Mouse (Mus musculus): ENCODE data around the gene Tab1. TPM values are rescaled to one million over a fixed set of nuclear protein-coding genes. Genes with fewer than 3 reads are reported as not detected.

Gene Tab1
- total RNA-seq, 2 experiments from 2014 or later: 23.7 to 26.4 TPM

- H3K4me3 ChIP-seq: no peak overlapping the region
- DNase-seq (ENCODE audit: extremely low spot score in 1 of 2, low spot score in 2 of 2): no peak
- no peak overlapping the region for H3K27ac ChIP-seq
- no peak for TF ChIP-seq CTCF (IDR thresholded peaks at IDR 0.05)
- intact Hi-C loops (cut with DNase I): no loop called here
Observed at GRCm38 (mm10) chr15:80145397-80145796, 12.5 kb downstream of the Tab1 start.

- Histone ChIP-seq H3K4me3 (no peak overlapping the region), H3K27ac (no peak overlapping the region)
- no peak for TF ChIP-seq CTCF (IDR thresholded peaks at IDR 0.05)
- no peak for DNase-seq (ENCODE audit: extremely low spot score in 1 of 2, low spot score in 2 of 2)
- intact Hi-C loops (cut with DNase I): no loop called here
Observed at GRCm38 (mm10) chr15:80146153-80146552, 13.2 kb downstream of the Tab1 start.

GRCm38 (mm10) chr15:80147090-80147489 is 14.2 kb downstream of the Tab1 start:
- TF ChIP-seq CTCF (IDR thresholded peaks at IDR 0.05): no peak
- no peak overlapping the region for H3K4me3 ChIP-seq
- no peak for DNase-seq (ENCODE audit: extremely low spot score in 1 of 2, low spot score in 2 of 2)
- no peak overlapping the region for H3K27ac ChIP-seq
- intact Hi-C loops (cut with DNase I): no loop called here

DNA sequence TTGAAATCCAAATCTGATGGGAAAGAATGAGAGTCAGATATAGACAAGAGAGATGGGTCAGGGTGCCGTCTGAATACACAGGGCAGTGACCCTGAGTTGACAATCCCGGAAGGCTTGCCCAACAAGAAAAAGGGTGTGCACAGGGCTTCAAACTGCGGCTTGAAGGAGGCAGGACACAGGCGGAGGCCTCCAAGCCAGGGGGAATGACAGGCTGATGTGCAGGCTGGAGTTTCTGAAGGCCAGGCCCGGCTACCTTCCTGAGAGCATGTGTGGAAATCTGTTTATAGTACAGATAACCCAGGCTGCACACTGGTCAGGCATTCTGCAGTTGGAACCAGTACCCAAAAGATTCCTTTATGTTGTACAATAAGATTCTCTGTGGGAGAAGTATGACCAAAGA is 14.6 kb downstream of the Tab1 start:
- no peak overlapping the region for H3K4me3 ChIP-seq
- TF ChIP-seq CTCF (IDR thresholded peaks at IDR 0.05): no peak
- intact Hi-C loops (cut with DNase I): no loop called here
- no peak overlapping the region for H3K27ac ChIP-seq
- no peak for DNase-seq (ENCODE audit: extremely low spot score in 1 of 2, low spot score in 2 of 2)

DNA sequence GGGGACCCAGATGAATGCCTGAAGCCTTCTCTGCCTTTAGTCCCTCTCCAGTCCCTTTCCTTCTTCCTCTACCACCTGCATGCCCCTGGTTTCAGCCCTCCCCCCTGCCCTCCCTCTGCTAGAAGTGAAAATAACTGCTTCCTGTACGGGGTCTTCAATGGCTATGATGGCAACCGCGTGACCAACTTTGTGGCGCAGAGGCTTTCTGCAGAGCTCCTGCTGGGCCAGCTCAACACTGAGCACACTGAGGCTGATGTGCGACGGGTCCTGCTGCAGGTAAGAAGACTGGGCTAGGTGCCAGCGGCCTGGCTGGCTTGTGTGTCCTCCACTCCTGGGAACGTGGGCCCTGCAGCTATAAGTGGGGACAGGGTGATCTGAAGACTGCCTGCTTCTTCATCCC is 15.6 kb downstream of the Tab1 start:
- H3K4me3 ChIP-seq: no peak overlapping the region
- H3K27ac ChIP-seq: no peak overlapping the region
- no peak for DNase-seq (ENCODE audit: extremely low spot score in 1 of 2, low spot score in 2 of 2)
- intact Hi-C loops (cut with DNase I): no loop called here
- no peak for TF ChIP-seq CTCF (IDR thresholded peaks at IDR 0.05)

DNA sequence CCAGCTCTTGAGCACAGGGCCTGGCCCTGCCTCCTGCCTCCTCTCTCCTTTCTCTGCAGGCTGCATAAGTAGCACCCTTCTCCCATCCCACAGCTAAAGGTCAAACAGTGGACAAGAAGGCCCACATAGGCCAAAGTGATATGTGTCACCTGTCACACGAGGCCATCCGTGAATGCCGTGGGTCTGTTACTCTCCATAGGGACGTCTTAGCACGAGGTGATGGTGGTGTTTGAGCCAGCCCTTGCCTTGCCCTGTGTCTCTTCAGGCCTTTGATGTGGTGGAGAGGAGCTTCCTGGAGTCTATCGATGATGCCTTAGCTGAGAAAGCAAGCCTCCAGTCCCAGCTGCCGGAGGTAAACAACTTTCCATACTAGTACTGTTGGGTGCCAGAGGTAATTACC is 16.6 kb downstream of the Tab1 start:
- Histone ChIP-seq H3K27ac (no peak overlapping the region), H3K4me3 (no peak overlapping the region)
- intact Hi-C loops (cut with DNase I): no loop called here
- DNase-seq (ENCODE audit: extremely low spot score in 1 of 2, low spot score in 2 of 2): no peak
- no peak for TF ChIP-seq CTCF (IDR thresholded peaks at IDR 0.05)

GRCm38 (mm10) chr15:80152663-80153062 is 19.7 kb downstream of the Tab1 start:
- Histone ChIP-seq H3K4me3 (no peak overlapping the region), H3K27ac (no peak overlapping the region)
- intact Hi-C loops (cut with DNase I): no loop called here
- TF ChIP-seq CTCF (IDR thresholded peaks at IDR 0.05): no peak
- DNase-seq (ENCODE audit: extremely low spot score in 1 of 2, low spot score in 2 of 2): no peak

DNA sequence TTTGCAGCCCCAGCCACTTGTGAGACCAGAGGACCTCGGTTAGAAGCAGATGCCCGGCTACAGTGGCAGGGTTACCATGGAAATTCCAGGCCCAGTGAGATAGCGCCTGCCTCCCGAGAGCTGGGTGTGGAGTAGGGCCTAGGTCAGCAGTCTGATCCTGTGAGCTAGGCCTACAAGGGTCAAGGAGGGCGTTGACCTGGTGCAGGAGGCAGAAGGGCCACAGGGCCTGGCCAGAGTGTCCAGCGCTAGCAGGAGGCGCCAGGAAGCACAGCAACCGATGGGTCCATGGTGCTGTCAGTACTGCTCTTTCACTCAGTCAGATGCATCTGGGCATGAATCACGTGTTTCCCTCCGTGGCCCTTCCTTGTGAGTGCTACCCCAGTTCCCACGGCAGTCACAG is 20.8 kb downstream of the Tab1 start:
- DNase-seq (ENCODE audit: extremely low spot score in 1 of 2, low spot score in 2 of 2): no peak
- Histone ChIP-seq H3K27ac (no peak overlapping the region), H3K4me3 (no peak overlapping the region)
- intact Hi-C loops (cut with DNase I): no loop called here
- TF ChIP-seq CTCF (IDR thresholded peaks at IDR 0.05): no peak

GRCm38 (mm10) chr15:80155707-80156106 is 22.8 kb downstream of the Tab1 start:
- no peak for TF ChIP-seq CTCF (IDR thresholded peaks at IDR 0.05)
- intact Hi-C loops (cut with DNase I): no loop called here
- no peak for DNase-seq (ENCODE audit: extremely low spot score in 1 of 2, low spot score in 2 of 2)
- Histone ChIP-seq H3K4me3 (no peak overlapping the region), H3K27ac (no peak overlapping the region)

DNA sequence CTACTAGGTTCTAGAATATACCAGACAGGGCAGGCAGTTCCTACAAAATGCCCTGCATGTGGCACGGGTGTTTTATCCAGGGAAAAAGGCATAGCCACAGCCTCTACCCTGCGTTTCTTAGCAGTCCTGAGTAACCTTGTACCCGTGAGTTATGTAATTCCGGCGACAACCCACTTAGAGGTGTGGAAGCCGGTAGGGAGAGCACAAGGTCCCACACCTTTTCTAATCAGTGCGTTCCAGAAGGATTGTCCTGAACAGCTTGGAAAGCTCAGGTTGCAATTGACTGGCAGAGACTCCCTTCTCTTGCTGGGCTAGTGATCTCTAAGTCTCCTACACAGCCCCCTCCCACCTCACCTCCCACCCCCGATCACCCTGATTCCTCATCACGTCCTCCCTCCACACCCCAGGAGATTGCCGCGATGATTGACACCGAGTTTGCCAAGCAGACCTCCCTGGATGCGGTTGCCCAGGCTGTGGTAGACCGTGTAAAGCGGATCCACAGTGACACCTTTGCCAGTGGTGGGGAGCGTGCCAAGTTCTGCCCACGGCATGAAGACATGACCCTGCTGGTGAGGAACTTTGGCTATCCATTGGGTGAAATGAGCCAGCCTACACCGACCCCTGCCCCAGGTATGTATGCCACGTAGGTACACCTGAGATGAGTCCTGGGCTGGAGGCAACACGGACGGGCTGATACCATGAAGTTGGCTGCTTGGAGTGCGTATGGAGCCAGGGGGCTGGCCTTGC is 24.4 kb downstream of the Tab1 start:
- intact Hi-C loops (cut with DNase I): no loop called here
- TF ChIP-seq CTCF (IDR thresholded peaks at IDR 0.05): no peak
- H3K27ac ChIP-seq: no peak overlapping the region
- H3K4me3 ChIP-seq: no peak overlapping the region
- no peak for DNase-seq (ENCODE audit: extremely low spot score in 1 of 2, low spot score in 2 of 2)

DNA sequence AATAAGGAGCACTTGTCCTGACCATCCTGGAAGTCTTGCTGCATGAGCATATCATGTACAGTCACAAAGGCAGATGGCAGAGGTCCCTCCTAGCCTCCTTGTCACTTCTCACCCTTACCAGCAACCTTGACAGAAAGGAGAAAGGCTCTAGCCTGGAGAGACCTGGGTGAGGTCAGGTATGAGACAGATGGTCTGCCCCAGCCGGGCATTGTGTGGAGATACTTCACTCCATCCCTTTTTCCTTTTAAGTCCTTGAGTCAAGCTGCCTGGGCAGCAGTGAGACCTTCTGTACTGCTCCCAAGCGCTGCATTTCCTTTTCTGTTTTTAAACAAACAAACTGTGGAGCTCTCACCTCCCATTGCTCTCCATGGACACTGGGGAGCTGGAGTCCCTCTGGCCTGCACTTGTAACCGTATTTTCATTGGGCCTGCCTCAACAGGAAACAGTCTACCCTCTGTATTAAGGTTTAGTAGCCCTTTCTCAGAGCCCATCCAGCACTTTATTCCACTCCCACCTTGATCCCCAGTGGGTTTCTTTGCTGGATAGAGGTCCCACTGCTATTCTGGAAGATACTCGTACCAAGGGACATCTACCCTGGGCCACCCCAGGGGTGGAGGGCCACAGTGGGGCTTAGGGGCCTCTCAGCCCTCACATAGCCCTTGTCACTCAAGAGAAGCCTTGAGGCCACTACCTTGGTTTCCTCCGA is 25.2 kb downstream of the Tab1 start:
- no peak for DNase-seq (ENCODE audit: extremely low spot score in 1 of 2, low spot score in 2 of 2)
- TF ChIP-seq CTCF (IDR thresholded peaks at IDR 0.05): no peak
- intact Hi-C loops (cut with DNase I): no loop called here
- Histone ChIP-seq H3K4me3 (no peak overlapping the region), H3K27ac (no peak overlapping the region)

GRCm38 (mm10) chr15:80158707-80159090 is 25.8 kb downstream of the Tab1 start:
- no peak overlapping the region for H3K4me3 ChIP-seq
- H3K27ac ChIP-seq: no peak overlapping the region
- intact Hi-C loops (cut with DNase I): no loop called here
- no peak for TF ChIP-seq CTCF (IDR thresholded peaks at IDR 0.05)
- no peak for DNase-seq (ENCODE audit: extremely low spot score in 1 of 2, low spot score in 2 of 2)

Data from left cerebral cortex, adult 2 months (tissue).